Mouse (Mus musculus) left cerebral cortex, adult 9 months (tissue): Measurements from ENCODE around the gene Cpeb1.

ENCODE experiments used
- DNase-seq, 2 experiments: peaks; one replicate each; pipeline ENCODE4 v3.0.0; 2022; ENCODE audit warnings: low spot score in 2 of 2

The Cpeb1 gene

GRCm38 (mm10) chr7:81327661-81328060 is 127.6 kb downstream of the Cpeb1 start:
- no peak for DNase-seq

DNA sequence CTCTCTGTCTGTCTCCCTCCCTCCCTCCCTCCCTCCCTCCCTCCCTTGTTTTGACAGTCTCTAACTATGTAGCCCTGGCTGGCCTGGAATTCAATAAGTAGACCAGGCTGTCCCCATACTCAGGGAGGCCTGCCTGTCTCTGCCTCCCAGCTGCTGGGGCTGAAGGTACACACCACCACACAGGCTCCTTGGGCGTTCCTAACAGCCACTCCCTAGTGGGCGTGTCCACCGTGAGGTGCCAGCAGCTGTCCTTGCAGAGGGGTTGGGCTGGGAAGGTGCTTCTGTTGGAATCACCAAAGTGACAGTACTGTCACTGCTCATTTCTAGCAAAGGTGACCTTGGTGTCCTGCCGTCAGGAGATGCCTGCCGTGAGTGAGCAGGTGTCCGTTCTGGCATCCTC is 128.4 kb downstream of the Cpeb1 start:
- DNase-seq: no peak

DNA sequence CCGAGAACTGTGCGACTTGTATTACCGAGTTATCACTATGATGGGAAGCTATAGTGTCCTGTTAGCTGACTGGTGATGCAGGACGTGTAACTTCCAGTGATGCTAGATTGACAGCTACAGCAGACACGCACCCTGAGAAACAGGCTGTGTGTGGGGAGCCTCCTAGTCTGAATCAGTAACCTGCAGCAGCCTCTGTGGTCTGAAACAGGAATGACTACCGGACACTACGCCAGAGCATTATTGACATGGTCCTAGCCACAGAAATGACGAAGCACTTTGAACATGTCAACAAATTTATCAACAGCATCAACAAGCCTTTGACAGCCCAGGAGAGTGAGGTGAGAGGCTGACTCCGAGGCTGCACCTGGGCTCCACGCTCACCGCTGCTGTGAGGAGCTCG is 129.2 kb downstream of the Cpeb1 start:
- DNase-seq: no peak

- DNase-seq: no peak
These were observed 133.5 kb downstream of the Cpeb1 start for GRCm38 (mm10) chr7:81321776-81322175.

GRCm38 (mm10) chr7:81319749-81320148 is 135.5 kb downstream of the Cpeb1 start:
- DNase-seq: no peak

DNA sequence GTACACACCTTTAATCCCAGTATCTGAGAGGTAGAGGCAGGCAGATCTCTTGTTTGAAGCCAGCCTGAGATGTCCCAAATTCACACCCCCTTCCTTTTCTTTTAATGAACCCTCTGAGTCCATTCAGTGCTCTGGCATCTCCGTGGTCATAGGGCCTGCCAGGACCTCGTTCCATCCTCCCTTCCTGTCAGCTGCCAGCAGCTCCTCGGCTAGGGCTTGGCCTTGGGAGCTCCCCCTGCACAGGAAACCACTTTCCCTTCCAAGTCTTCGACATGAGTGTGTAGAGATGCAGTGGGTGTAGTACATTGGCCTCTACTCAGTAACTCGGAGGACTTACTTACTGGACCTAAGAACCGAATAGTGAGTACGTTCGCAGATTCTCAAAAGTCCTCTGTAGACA is 139.7 kb downstream of the Cpeb1 start:
- DNase-seq: no peak

GRCm38 (mm10) chr7:81311581-81311980 is 143.7 kb downstream of the Cpeb1 start:
- no peak for DNase-seq

GRCm38 (mm10) chr7:81311130-81311529 is 144.1 kb downstream of the Cpeb1 start:
- DNase-seq: no peak

DNA sequence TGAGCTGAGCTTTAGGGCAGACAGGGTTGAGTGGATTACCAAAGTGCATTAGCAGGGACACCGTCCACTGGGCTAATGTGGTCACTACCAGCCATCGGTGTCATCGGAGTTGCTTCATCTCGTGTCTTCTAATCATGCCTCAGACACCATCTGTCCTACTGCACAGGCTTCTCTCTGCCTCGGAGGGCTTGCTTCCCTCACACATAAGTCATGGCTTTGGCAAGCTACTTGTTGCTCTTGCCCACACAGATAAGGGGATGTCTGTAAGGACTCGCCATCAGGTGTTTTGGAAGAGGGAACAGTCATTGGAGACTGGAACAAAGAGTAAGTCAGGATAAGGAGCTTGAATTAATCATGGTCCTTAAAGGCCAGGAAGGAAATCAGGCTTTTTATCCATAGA is 146.0 kb downstream of the Cpeb1 start:
- no peak for DNase-seq

DNA sequence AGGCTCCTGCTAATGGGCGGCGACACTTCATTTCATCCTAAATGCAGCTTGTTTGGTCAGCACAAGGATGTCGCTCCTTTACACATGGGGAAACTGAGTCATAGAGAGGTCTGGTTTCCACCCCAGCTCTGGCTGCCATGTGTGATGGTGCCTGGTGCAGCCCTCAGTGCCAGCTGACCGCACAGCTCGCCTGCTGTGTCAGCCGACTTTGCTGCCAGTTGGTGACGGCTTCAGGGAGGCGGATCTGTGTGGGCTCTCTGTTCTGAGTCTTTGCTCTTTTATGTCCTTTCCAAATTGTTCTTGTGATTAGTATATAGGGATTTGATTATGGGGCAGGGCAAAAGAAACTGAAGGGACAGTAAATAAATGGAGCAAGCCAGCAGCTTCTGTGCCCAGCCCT is 147.5 kb downstream of the Cpeb1 start:
- DNase-seq: peak in 1 of 2 experiments; percentile 47

- DNase-seq: peak; percentile 30 to 31
These were observed 150.6 kb downstream of the Cpeb1 start for GRCm38 (mm10) chr7:81304675-81305074.

DNA sequence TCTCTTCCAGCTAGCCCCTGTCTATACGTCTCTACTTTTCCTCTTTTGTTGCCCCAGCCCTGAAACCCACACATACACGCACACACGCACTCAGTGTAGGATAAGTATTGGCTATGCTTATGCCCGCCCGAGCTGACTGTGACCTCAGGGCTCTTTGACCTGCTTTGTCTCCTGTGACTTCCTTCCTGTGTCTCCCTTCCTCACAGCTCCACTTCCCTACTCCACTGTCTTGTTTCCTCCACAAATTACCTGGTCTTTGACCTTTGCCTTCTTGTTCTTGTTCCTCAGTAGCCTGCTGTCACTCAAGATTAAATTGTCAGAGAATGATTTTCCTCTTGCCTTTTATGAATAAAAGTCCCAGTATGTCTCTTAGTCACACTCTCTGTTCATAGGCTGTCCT is 151.2 kb downstream of the Cpeb1 start:
- no peak for DNase-seq

DNA sequence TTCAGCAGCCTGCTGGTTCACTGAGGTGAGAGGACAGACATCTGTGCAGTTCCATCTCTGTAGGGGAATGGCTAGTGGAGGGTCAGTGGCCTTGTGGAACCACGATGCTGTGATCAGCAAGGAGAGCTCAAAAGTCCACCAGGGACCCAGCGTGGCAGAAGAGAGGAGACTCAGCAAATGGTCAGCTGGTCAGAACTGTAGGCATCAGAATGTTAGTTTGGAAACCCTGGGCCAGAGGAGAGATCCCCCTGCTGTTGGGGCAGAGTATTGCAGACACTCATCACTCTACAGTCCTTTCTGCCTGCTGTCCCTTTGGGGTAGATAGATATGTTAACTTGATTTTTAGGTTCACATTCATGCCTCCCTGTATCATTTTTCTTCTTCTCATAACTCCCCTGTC is 151.6 kb downstream of the Cpeb1 start:
- no peak for DNase-seq

DNA sequence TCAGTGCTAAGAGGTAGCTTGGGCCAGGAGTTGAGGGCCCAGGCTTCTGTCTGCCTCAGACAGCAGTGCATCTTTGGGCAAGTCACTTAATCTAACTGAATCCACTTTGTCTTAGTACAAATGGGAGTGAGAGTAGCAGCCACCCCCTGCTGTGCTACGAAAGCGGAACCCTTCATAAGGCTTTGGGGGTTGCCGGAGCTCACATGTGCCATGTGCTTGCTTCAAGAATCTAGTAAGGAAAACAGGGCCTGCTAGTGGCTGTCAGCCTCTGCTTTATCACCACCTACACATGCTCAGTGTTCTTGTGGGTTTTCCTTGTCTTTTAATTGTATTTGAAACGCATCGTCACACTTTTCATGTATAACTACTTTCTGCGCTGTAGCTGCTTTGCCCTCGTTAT is 153.9 kb downstream of the Cpeb1 start:
- no peak for DNase-seq

DNA sequence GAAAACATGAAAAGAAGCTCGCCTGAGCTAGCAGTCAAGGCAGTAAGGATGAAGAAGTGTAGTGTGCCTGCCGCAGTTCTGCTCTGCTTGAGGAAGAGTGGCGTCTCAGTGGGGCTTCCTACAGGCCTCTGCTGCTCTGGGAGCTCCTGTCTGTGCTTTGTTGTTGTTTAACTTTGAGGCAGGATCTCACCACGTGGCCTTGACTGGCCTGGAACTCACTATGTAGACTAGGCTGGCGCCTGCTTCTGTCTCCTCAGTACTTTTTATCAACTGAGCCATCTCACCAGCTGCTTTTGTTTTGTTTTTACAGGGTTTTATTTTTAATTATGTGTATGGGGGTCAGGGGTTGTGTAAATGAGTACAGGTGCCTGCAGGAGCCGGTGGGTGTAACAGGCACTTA is 157.1 kb downstream of the Cpeb1 start:
- no peak for DNase-seq
